Mouse (Mus musculus) kidney, embryonic 15.5 days (tissue): ENCODE measurements around the gene Cpa2. TPM values are rescaled to one million over a fixed set of nuclear protein-coding genes. Genes with fewer than 3 reads are reported as not detected.

ENCODE experiments used
- ATAC-seq: fragments of 200-750 bp; cut with Nextera tagmentation; replicated peaks from 2 replicates; pipeline ENCODE4 v1.8.0; 2017; ENCODE audit warnings: moderate TSS enrichment; ENCODE audit not compliant: low FRiP score
- H3K27ac ChIP-seq: fragments of 300-500 bp; sonication (generic); 2 replicates; pipeline ENCODE4 v1.5.1; 2015; ENCODE audit warnings: mild to moderate bottlenecking, inconsistent platforms
- H3K27me3 ChIP-seq: fragments of 300-500 bp; sonication (generic); 2 replicates; pipeline ENCODE4 v1.6.1; 2015; ENCODE audit warnings: inconsistent platforms
- H3K36me3 ChIP-seq: fragments of 300-500 bp; sonication (generic); 2 replicates; pipeline ENCODE4 v1.6.1; 2015; ENCODE audit warnings: inconsistent platforms
- H3K4me1 ChIP-seq: fragments of 300-500 bp; sonication (generic); 2 replicates; pipeline ENCODE4 v1.6.1; 2015; ENCODE audit warnings: inconsistent platforms
- H3K4me2 ChIP-seq: fragments of 300-500 bp; sonication (generic); 2 replicates; pipeline ENCODE4 v1.6.1; 2015; ENCODE audit warnings: moderate library complexity, mild to moderate bottlenecking, inconsistent platforms
- H3K4me3 ChIP-seq: fragments of 300-500 bp; sonication (generic); replicated peaks from 2 replicates; pipeline ENCODE4 v1.5.1; 2015; ENCODE audit warnings: mild to moderate bottlenecking, inconsistent platforms
- H3K9ac ChIP-seq: fragments of 300-500 bp; sonication (generic); 2 replicates; pipeline ENCODE4 v1.6.1; 2015; ENCODE audit warnings: mild to moderate bottlenecking, inconsistent platforms
- H3K9me3 ChIP-seq: fragments of 300-500 bp; sonication (generic); replicated peaks from 2 replicates; pipeline ENCODE4 v1.6.1; 2016; ENCODE audit warnings: inconsistent platforms
- WGBS: fragments of 180-500 bp; shearing (Covaris S2); methylation state at CpG from one replicate; pipeline ENCODE4 v1.1.7; 2015; ENCODE audit warnings: mixed read lengths; 5-methylcytosine and 5-hydroxymethylcytosine counted together
- polyA plus RNA-seq: library from polyadenylated mRNA; unstranded; fragments of >200 nt; fragmentation: Nextera tagmentation; extraction: Ambion mirVana; gene quantifications from 2 replicates; pipeline ENCODE4 v1.2.1, GENCODE M21; 2015

Gene Cpa2
- polyA plus RNA-seq, 1 experiment from 2014 or later = 21.5 TPM

DNA sequence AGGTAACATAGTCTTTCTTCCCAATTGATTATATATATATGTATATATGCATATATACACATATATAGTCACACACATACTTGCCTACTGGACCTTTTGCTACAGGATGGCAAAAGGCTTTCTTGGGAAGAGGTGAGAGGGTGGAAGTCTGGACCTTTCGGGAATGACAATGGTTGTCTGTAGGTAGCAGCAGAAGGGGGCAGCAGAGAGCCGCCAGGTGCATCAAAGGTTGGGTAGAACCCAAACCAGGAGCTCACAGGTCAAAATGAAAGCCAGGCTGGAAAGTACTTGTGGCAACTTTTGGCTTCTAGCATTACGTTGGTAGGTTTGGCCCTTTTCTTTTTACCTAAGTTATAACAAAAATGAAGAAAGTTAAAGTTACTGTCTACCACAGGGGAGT lies 6.0 kb upstream of the Cpa2 start:
- Histone ChIP-seq H3K9ac (no peak overlapping the region), H3K27ac (no peak overlapping the region)
- 63% methylated on average over 3 of the region's 3 CpGs for WGBS

DNA sequence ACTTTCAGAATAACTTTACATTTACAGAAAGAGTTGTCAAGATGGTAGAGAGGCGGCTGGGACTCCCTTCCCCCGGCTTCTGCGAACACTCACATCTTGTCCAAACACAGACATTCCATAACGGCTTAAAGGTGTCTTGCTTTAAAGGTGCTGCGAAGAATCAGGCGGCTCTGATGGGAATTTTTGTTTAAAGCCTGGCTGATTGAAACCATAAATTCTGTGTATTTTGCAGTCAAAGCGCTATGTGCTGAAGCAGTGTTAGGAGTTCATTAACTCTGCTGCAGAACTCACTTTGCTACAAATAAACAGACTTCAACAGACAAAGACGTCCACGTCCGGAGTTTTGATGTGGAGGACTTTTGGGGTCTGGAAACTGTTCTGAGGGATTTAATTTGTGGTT lies 3.1 kb upstream of the Cpa2 start:
- H3K27ac ChIP-seq = peak overlapping the region; percentile 49
- H3K27me3 ChIP-seq = no peaks in the 10 kb centered on the region
- no peak for ATAC-seq
- H3K9ac ChIP-seq = no peak overlapping the region
- H3K4me3 ChIP-seq = no peak overlapping the region
- H3K9me3 ChIP-seq = no peaks in the 10 kb centered on the region
- 54% methylated on average over 10 of the region's 10 CpGs for WGBS
- H3K4me1 ChIP-seq = peaks cover 32% of the 10 kb centered on the region
- H3K36me3 ChIP-seq = no peaks in the 10 kb centered on the region
- H3K4me2 ChIP-seq = no peak overlapping the region

More for the DNA sequence above, 6.0 kb upstream of the Cpa2 start:
- H3K27me3 ChIP-seq = no peaks in the 10 kb centered on the region
- no peak overlapping the region for H3K4me3 ChIP-seq
- H3K9me3 ChIP-seq = no peaks in the 10 kb centered on the region
- no peak overlapping the region for H3K4me2 ChIP-seq
- no peak for ATAC-seq
- peaks cover 12% of the 10 kb centered on the region for H3K4me1 ChIP-seq
- H3K36me3 ChIP-seq = no peaks in the 10 kb centered on the region

DNA sequence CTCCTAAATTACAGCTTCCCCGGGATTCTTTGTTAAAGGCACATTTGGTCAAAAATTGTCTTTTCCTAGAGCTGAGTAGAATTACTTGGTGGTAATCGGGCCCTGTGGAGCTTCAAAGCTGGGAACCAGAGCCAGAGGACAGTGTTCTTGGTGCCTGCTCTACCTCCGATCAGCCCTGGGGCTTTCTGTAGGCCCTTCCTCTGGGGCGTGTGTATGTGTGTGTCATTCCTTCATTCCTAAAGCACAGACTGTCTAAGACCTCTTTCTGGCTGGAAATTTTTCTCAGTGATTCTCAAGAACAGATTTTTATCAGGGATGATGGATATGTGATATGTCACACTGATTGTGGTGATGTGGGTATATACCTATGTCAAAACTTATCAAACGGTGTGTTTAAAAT lies 2.6 kb upstream of the Cpa2 start:
- 70% methylated on average over 5 of the region's 5 CpGs for WGBS
- H3K9ac ChIP-seq = no peak overlapping the region
- H3K27ac ChIP-seq = peak overlapping the region; percentile 49
- no peaks in the 10 kb centered on the region for H3K36me3 ChIP-seq
- ATAC-seq = no peak
- no peaks in the 10 kb centered on the region for H3K9me3 ChIP-seq
- no peaks in the 10 kb centered on the region for H3K27me3 ChIP-seq
- H3K4me2 ChIP-seq = no peak overlapping the region
- H3K4me1 ChIP-seq = peaks cover 37% of the 10 kb centered on the region
- H3K4me3 ChIP-seq = no peak overlapping the region

DNA sequence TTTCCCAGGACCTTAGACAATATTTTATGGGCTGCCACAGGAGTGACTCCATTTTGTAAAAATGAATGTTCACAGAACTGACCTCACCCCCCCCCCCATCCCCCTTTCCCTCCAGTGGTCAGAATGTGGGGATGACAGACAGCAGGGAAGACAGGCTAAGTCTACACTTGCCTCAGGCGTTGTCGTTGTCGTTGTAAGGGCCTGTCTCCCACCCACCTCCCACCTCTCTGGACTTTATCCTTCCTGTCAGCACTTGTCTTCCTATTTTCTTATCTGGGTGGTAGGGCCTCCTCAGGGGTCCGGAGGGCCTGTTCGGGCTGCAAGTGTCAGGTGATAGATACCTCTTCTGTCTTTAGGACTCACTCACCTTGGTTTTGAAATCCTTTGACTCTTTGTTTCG lies 895 bp downstream of the Cpa2 start:
- Histone ChIP-seq H3K36me3 (no peaks in the 10 kb centered on the region), H3K4me2 (no peak overlapping the region), H3K27me3 (no peaks in the 10 kb centered on the region), H3K9ac (no peak overlapping the region), H3K27ac (peak overlapping the region; percentile 49; the same call in 1 of the 2 replicates), H3K9me3 (no peaks in the 10 kb centered on the region), H3K4me1 (peaks cover 68% of the 10 kb centered on the region), H3K4me3 (no peak overlapping the region)
- 74% methylated on average over 6 of the region's 6 CpGs for WGBS
- ATAC-seq = no peak

DNA sequence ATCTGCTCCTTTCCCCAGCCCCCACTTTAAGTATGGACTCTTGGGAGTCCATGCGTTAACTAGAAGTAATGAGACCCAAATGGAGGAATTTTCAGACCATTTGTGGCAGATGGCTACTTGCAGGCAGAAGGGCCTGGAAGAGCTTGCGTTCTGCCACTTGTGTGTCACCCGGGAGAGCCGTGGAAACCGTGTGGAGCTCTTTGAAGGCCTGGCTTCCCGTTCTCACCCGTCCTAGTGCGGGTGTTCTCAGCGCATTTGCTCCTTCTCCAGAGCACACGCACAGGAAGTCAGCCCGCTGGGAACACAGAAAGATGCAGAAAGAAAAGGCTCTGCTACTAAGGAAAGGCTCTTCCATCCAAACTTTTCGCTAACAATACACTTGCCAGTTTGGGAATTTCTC lies 1.7 kb downstream of the Cpa2 start:
- WGBS = 30% methylated on average over 12 of the region's 12 CpGs
- no peaks in the 10 kb centered on the region for H3K27me3 ChIP-seq
- peaks cover 71% of the 10 kb centered on the region for H3K4me1 ChIP-seq
- no peak overlapping the region for H3K4me3 ChIP-seq
- H3K27ac ChIP-seq = peak overlapping the region; percentile 94
- H3K4me2 ChIP-seq = no peak overlapping the region
- no peaks in the 10 kb centered on the region for H3K9me3 ChIP-seq
- ATAC-seq = no peak
- H3K36me3 ChIP-seq = no peaks in the 10 kb centered on the region
- H3K9ac ChIP-seq = no peak overlapping the region

DNA sequence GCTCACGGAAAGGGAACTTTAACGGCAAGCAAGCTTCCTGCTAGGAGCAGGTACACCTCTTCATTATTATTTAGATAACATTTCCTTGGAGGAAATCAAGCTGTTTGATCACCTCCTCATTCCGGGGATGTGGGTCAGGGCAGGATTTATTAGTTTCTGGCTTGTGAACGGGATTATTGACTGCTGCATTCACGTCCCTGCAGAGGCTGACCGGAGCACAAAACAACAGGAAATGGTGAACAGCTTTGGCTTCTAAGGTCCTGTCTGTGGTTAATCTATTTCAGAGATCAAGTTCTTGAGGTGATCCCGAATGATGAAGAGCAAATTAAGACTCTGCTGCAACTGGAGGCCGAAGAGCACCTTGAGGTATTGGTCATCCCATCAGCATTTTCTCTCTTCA lies 2.5 kb downstream of the Cpa2 start:
- no peak overlapping the region for H3K9ac ChIP-seq
- 0 out of 2 replicates have a peak, but pooled peaks have one; percentile 26 for ATAC-seq
- H3K4me2 ChIP-seq = peak overlapping the region; percentile 26
- H3K9me3 ChIP-seq = no peaks in the 10 kb centered on the region
- peak overlapping the region; percentile 18 for H3K4me3 ChIP-seq
- 17% methylated on average over 8 of the region's 8 CpGs for WGBS
- no peaks in the 10 kb centered on the region for H3K27me3 ChIP-seq
- peak overlapping the region; percentile 94 for H3K27ac ChIP-seq
- peaks cover 69% of the 10 kb centered on the region for H3K4me1 ChIP-seq
- no peaks in the 10 kb centered on the region for H3K36me3 ChIP-seq

DNA sequence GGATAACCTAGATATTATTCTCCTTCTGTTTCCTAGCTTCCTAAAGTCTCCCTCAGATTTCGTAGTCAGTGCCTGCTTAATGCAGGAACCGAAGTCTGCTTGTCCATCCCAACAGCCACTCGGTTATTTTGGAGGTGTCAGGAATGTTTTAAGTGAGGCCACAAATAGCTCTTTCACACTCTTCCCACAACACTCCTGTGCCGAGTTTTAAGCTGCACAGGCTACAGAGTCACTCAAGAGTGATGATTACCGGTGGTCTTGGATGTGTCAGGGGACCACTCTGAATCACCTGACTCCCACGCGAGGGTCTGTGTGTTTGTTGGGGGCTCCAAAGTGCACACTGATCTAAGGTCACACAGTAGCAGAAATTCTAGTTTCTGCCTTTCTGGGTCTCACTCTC lies 4.3 kb downstream of the Cpa2 start:
- Histone ChIP-seq H3K4me2 (0 out of 2 replicates have a peak overlapping the region, but pooled peaks have one; percentile 12), H3K36me3 (no peaks in the 10 kb centered on the region), H3K9ac (no peak overlapping the region), H3K4me1 (peaks cover 81% of the 10 kb centered on the region), H3K27ac (peak overlapping the region; percentile 94), H3K27me3 (no peaks in the 10 kb centered on the region), H3K9me3 (no peaks in the 10 kb centered on the region), H3K4me3 (no peak overlapping the region; the same call in 1 of the 2 replicates)
- 40% methylated on average over 7 of the region's 7 CpGs for WGBS
- ATAC-seq = no peak

DNA sequence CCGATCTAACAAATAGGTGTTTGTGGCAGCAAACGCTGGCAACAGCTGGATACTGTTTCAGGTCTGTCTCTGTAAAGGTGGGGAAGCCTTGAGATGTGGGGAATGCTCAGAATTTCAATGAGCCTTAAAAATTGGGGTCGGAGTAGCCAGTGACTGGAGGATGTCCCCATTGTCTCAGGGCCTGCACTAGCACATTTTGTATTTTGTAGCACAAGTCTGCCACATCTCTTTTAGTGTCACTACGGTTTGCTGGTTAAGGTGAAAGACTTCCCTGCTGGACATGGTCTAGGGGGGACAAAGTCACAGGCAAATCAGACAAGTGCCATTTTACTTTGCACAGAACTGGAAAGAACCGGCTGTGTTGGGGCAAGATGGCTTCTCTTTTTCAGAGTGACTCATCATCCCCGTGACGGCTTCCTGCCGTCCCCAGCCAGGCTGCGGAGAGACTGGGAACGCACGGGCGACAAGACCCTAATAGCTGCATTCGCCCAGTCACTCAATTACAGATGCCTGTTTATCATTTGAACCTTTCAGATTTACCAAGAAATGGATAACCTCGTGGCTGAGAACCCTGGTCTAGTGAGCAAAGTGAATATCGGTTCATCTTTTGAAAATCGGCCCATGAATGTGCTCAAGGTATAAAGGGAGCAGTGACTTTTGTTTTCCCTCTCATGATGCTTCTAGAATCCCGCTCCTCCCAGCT lies 5.3 kb downstream of the Cpa2 start:
- Histone ChIP-seq H3K9ac (peak overlapping the region; percentile 33), H3K36me3 (no peaks in the 10 kb centered on the region), H3K4me1 (peaks cover 79% of the 10 kb centered on the region), H3K4me3 (peak overlapping the region; percentile 30), H3K27ac (peak overlapping the region; percentile 94), H3K27me3 (no peaks in the 10 kb centered on the region), H3K4me2 (peak overlapping the region; percentile 58), H3K9me3 (no peaks in the 10 kb centered on the region)
- WGBS = 12% methylated on average over 17 of the region's 17 CpGs
- peak; percentile 52; the same call in 1 of the 2 replicates for ATAC-seq

DNA sequence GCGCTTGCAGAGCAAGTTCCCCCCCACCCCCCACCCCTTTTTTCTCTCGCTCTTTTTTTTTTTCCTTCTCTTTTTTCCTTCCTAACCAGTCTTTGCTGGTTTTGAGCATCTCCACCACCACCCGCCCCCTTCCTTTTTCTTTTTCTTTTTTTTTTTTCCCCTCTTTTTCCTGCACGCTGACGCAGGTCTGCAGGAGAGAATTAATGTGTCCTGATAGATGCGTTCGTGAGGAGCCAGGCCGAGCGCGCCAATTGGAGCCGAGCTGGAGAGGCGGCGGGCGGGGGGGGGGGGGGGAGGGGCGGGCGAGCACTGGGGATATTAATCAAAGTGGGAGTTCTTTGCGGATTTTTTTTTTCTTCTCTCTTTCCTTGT lies 5.9 kb downstream of the Cpa2 start:
- Histone ChIP-seq H3K9me3 (no peaks in the 10 kb centered on the region), H3K4me3 (peak overlapping the region; percentile 30), H3K9ac (peak overlapping the region; percentile 33), H3K36me3 (no peaks in the 10 kb centered on the region), H3K4me2 (peak overlapping the region; percentile 58), H3K4me1 (peaks cover 83% of the 10 kb centered on the region), H3K27me3 (no peaks in the 10 kb centered on the region), H3K27ac (peak overlapping the region; percentile 94)
- ATAC-seq = no peak
- WGBS = 0% methylated on average over 17 of the region's 17 CpGs

DNA sequence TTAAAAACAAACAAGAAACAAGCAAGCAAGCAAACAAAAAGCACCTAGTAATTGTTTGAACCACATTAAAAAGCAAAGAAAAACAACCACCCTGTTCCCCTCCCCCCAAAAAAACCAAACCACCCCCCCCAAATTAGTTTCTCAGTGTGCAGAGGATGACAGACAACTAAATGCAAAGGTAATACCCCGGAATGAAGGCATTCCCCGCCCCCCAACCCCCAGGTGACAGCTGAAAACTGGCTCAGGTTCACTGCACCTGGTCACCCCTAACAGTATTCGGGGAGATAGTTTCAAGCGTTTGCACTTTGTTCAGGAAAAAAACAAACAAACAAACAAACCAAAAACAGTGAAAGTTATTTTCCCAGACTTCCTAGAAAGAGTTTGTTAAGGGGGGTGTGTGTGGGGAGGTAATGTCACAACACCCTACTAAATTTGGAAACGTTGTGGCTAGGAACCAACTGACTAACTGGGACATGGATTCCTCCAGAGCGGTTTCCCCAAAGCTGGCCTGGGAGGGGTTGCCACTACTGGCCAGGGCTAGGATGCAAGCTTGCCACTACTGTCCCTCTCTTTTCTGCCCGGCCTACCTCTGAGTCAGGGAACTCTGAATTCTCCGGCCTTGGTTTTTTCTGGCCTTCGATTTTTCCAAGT lies 6.4 kb downstream of the Cpa2 start:
- no peaks in the 10 kb centered on the region for H3K27me3 ChIP-seq
- peak overlapping the region; percentile 24; the same call in 1 of the 2 replicates for H3K9ac ChIP-seq
- H3K36me3 ChIP-seq = no peaks in the 10 kb centered on the region
- WGBS = 28% methylated on average over 9 of the region's 9 CpGs
- H3K4me2 ChIP-seq = peak overlapping the region; percentile 58
- peaks cover 83% of the 10 kb centered on the region for H3K4me1 ChIP-seq
- no peak for ATAC-seq
- peak overlapping the region; percentile 30 for H3K4me3 ChIP-seq
- H3K27ac ChIP-seq = peak overlapping the region; percentile 94
- no peaks in the 10 kb centered on the region for H3K9me3 ChIP-seq

DNA sequence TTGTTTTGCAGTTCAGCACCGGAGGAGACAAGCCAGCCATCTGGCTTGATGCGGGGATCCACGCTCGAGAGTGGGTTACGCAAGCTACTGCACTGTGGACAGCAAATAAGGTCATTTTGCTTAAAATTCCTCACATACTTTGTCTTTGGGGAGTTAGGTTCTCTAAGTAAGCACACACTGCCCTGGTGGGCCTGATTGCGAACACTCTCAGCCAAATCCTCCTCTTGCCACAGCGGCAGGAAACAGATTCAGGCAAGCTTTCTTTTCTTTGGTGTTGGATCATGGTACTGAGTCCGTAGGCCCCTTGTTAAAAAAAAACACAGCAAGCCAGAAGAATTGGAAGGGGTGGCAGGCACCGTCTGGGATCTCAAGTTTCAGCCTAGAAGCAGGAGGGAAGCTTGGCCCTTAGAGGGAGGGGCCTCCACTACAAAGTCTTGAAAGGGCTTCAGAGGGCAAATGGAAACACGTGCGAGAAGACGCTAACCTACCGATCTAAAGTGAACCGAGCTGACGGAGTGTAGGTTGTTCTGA lies 7.9 kb downstream of the Cpa2 start:
- H3K27me3 ChIP-seq = no peaks in the 10 kb centered on the region
- 0 out of 2 replicates have a peak, but pooled peaks have one; percentile 31 for ATAC-seq
- H3K27ac ChIP-seq = peak overlapping the region; percentile 94
- H3K4me2 ChIP-seq = peak overlapping the region; percentile 44
- H3K4me3 ChIP-seq = no peak overlapping the region
- peak overlapping the region; percentile 26; the same call in 1 of the 2 replicates for H3K9ac ChIP-seq
- no peaks in the 10 kb centered on the region for H3K9me3 ChIP-seq
- 10% methylated on average over 15 of the region's 15 CpGs for WGBS
- H3K36me3 ChIP-seq = no peaks in the 10 kb centered on the region
- H3K4me1 ChIP-seq = peaks cover 71% of the 10 kb centered on the region

DNA sequence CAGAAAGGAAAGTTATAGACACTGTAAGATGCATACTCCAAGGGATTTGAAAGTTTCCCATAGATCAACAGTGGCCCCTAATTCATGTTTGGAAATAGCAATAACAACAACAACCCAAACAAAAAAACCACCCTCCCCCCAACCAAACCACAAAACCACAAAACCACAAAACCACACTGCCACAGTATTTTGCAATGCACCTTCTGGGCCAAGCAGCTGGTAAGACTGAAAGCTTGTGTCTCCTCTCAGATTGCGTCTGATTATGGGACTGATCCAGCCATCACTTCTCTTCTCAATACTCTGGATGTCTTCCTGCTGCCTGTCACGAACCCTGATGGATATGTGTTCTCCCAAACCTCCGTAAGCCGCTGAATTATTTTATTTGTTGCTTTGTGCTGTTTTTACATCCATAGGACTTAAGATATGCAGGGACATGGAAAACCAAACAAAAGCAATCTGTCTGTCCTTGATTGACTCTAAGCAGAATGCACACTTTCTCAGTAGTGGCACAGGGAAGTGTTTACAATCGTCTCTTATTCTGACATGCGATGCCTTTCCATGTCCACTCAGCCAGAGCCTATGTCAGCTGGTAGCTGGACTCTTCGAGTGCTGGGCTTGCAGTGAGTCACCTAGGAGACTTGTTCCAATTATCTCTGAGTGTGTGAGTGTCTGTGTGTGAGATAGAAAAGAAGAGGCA lies 9.3 kb downstream of the Cpa2 start:
- Histone ChIP-seq H3K4me1 (peaks cover 59% of the 10 kb centered on the region), H3K27ac (no peak overlapping the region), H3K27me3 (no peaks in the 10 kb centered on the region), H3K9me3 (no peaks in the 10 kb centered on the region), H3K9ac (no peak overlapping the region), H3K4me3 (no peak overlapping the region), H3K36me3 (no peaks in the 10 kb centered on the region), H3K4me2 (no peak overlapping the region)
- 78% methylated on average over 7 of the region's 7 CpGs for whole genome bisulfite sequencing
- no peak for ATAC-seq
